Mouse (Mus musculus) CD4-positive naive resting alpha-beta T cell, adult 57 days (primary cell): ENCODE measurements around the gene Olfr1262. TPM values are rescaled to one million over a fixed set of nuclear protein-coding genes. Genes with fewer than 3 reads are reported as not detected.

Source experiments
- total RNA-seq: library from RNA; stranded (reverse); gene quantifications from one replicate; pipeline ENCODE4 v1.2.4, GENCODE M21; 2023

Olfr1262 gene
- not detected for total RNA-seq

DNA sequence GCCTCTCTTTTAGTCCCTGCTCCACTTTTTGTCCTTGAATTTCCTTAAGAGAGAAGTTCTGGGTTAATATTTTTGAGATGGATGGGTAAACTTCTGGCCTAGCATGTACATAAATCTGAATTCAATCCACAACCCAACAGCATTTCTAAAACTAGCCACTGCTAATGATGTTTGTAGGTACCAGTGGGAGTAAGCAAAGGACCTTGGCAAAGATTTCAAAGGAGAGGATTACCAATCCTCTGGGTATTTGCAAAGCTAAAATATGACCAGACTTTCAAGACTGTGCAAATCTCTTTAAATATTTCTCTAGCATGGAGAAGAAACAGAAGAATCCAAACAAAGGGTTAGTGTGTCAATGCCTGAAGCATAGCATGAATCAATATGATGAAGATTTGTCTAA is at the start of gene Olfr1262:
Olfr1262 (plus strand) TSS at position 301 of the 400 bp plus-strand sequence.

GRCm38 (mm10) chr2:89974184-89974583 is 25.8 kb upstream of the Olfr1262 start, which contains the start of gene Olfr1260:
Gene Olfr1260, plus strand, starts transcription at chr2:89974340.

GRCm38 (mm10) chr2:89990921-89991320 is 9.0 kb upstream of the Olfr1262 start, which contains the start of gene Olfr1261:
Gene Olfr1261, plus strand, starts transcription at chr2:89991221.

DNA sequence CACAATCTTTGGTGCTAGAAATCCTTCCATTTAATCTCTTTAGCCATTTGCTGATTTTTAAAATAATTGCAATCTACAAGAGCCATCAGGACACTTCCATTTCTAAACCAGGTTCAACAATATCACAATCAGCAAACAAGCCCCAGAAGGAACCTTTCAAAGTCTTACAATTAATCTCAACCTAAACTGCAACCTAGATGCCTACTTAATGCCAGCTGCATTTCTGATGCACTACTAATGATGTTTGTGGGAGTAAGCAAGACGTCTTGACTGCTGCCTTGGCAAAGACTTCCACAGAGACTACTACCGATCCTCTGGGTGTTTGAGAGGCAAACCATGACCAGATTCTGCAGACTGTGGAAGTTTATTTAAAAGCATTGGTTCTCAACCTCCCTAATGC is 11.9 kb downstream of the Olfr1262 start, which contains the start of gene Olfr1263:
Olfr1263 (plus strand) TSS at position 301 of the 400 bp plus-strand sequence.

DNA sequence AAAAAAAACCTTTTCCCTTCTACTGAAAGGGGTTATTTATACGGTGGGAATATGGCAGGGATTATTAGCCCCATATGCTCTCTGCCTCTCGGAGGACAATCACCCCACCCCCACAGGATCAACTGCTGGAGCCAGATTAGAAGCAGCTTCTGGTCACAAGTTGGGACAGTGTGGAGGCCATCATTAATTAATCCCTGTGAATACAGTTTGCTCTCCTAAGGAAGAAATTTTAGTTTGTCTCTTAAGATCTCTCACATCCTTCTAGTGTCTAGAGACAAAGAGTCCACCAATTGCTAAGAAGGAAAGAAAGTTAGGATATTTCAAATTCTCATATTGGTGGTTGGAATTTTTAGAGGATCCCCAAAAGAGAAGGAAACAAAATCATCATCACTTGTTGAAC is 25.5 kb downstream of the Olfr1262 start, which contains the start of gene Olfr1264:
Olfr1264 (minus strand) TSS at position 101 of the 400 bp plus-strand sequence.

GRCm38 (mm10) chr2:90035037-90035436 is 35.1 kb downstream of the Olfr1262 start, which contains the start of gene Olfr1265:
Gene Olfr1265, plus strand, starts transcription at chr2:90035337.

Other genes with a start within 250 kb of the Olfr1262 start
- not detected for gene Olfr1253, start 243.1 kb upstream of the Olfr1262 start, total RNA-seq
- gene Olfr1254, start 206.5 kb upstream of the Olfr1262 start, total RNA-seq: not detected
- not detected for gene Olfr1255, start 188.1 kb upstream of the Olfr1262 start, total RNA-seq
- gene Olfr1256, start 158.6 kb upstream of the Olfr1262 start, total RNA-seq: not detected
- gene Olfr48, start 151.9 kb upstream of the Olfr1262 start, total RNA-seq: not detected
- gene Olfr1257, start 121.7 kb upstream of the Olfr1262 start, total RNA-seq: not detected
- not detected for gene Olfr1258, start 72.8 kb upstream of the Olfr1262 start, total RNA-seq
- gene Olfr1259, start 51.5 kb upstream of the Olfr1262 start, total RNA-seq: not detected
- not detected for gene Olfr1260, start 25.8 kb upstream of the Olfr1262 start, total RNA-seq
- not detected for gene Olfr1261, start 8.9 kb upstream of the Olfr1262 start, total RNA-seq
- gene Olfr1263, start 12.0 kb downstream of the Olfr1262 start, total RNA-seq: not detected
- gene Olfr1264, start 25.4 kb downstream of the Olfr1262 start, total RNA-seq: not detected
- gene Olfr1265, start 35.2 kb downstream of the Olfr1262 start, total RNA-seq: not detected
- not detected for gene Olfr140, start 63.4 kb downstream of the Olfr1262 start, total RNA-seq
- gene Olfr1269, start 121.3 kb downstream of the Olfr1262 start, total RNA-seq: not detected
- gene Olfr32, start 142.2 kb downstream of the Olfr1262 start, total RNA-seq: not detected
- not detected for gene Olfr1270, start 152.9 kb downstream of the Olfr1262 start, total RNA-seq
- 0.59 TPM for gene Olfr1506, start 224.3 kb downstream of the Olfr1262 start, total RNA-seq